Mouse (Mus musculus) erythroblast, adult 5-6 weeks (primary cell): ENCODE data around the gene Tnfrsf14. TPM values are rescaled to one million over a fixed set of nuclear protein-coding genes. Genes with fewer than 3 reads are reported as not detected.
A peak's percentile ranks its signal among the peaks of the same experiment; 100 is the strongest.

ENCODE experiments used
- ATAC-seq: replicated peaks from 2 replicates; pipeline ENCODE4 v1.8.0; 2016; ENCODE audit warnings: moderate number of reproducible peaks, mild to moderate bottlenecking, moderate TSS enrichment, inconsistent platforms; ENCODE audit not compliant: poor library complexity, low FRiP score, severe bottlenecking
- total RNA-seq, 2 experiments: library from RNA; stranded (forward) in 1 of 2; stranded (reverse) in 1 of 2; fragments of 150-400 nt in 1 of 2; fragments of 200-764, 138-1000 nt in 1 of 2; gene quantifications; 2 replicates each; pipeline versions ENCODE4 v1.2.3 to v1.2.4; 2015 to 2017; ENCODE audit warnings: low replicate concordance in 2 of 2

Gene Tnfrsf14
- total RNA-seq, 2 experiments from 2014 or later: 677 to 775 TPM

- no peak for ATAC-seq
These were observed 21.2 kb upstream of the Tnfrsf14 start for GRCm38 (mm10) chr4:154949589-154949982.

- ATAC-seq: no peak
These were observed 20.7 kb upstream of the Tnfrsf14 start for GRCm38 (mm10) chr4:154948940-154949588.

- ATAC-seq: no peak
These were observed 19.9 kb upstream of the Tnfrsf14 start for GRCm38 (mm10) chr4:154948066-154948939.

- no peak for ATAC-seq
These were observed 18.0 kb upstream of the Tnfrsf14 start for GRCm38 (mm10) chr4:154946319-154946718.

- peak; percentile 96 for ATAC-seq
These were observed 15.8 kb upstream of the Tnfrsf14 start for GRCm38 (mm10) chr4:154944121-154944590.

- no peak for ATAC-seq
These were observed 15.1 kb upstream of the Tnfrsf14 start for GRCm38 (mm10) chr4:154943323-154944039.

GRCm38 (mm10) chr4:154942632-154943322 lies 14.4 kb upstream of the Tnfrsf14 start:
- no peak for ATAC-seq

GRCm38 (mm10) chr4:154941831-154942230 lies 13.5 kb upstream of the Tnfrsf14 start:
- ATAC-seq: no peak

- ATAC-seq: no peak
These were observed 11.8 kb upstream of the Tnfrsf14 start for GRCm38 (mm10) chr4:154940156-154940555.

- no peak for ATAC-seq
These were observed 9.4 kb upstream of the Tnfrsf14 start for GRCm38 (mm10) chr4:154937746-154938145.

- ATAC-seq: no peak
These were observed 8.3 kb upstream of the Tnfrsf14 start for GRCm38 (mm10) chr4:154936542-154937255.

- no peak; the same call in 1 of the 2 replicates for ATAC-seq
These were observed 7.4 kb upstream of the Tnfrsf14 start for GRCm38 (mm10) chr4:154935788-154936187.

- ATAC-seq: no peak
These were observed 6.4 kb upstream of the Tnfrsf14 start for GRCm38 (mm10) chr4:154934800-154935199.

GRCm38 (mm10) chr4:154933306-154933907 lies 5.0 kb upstream of the Tnfrsf14 start:
- ATAC-seq: no peak

- peak; percentile 75 for ATAC-seq
These were observed 811 bp upstream of the Tnfrsf14 start for GRCm38 (mm10) chr4:154929088-154929660.

GRCm38 (mm10) chr4:154927899-154928337 lies 445 bp downstream of the Tnfrsf14 start:
- ATAC-seq: peak; percentile 67

- ATAC-seq: peak; percentile 20
These were observed 1.1 kb downstream of the Tnfrsf14 start for GRCm38 (mm10) chr4:154926969-154927898.
